Mouse (Mus musculus): Measurements from ENCODE around the gene Ago3.
A peak's percentile ranks its signal among the peaks of the same experiment; 100 is the strongest.

DNA sequence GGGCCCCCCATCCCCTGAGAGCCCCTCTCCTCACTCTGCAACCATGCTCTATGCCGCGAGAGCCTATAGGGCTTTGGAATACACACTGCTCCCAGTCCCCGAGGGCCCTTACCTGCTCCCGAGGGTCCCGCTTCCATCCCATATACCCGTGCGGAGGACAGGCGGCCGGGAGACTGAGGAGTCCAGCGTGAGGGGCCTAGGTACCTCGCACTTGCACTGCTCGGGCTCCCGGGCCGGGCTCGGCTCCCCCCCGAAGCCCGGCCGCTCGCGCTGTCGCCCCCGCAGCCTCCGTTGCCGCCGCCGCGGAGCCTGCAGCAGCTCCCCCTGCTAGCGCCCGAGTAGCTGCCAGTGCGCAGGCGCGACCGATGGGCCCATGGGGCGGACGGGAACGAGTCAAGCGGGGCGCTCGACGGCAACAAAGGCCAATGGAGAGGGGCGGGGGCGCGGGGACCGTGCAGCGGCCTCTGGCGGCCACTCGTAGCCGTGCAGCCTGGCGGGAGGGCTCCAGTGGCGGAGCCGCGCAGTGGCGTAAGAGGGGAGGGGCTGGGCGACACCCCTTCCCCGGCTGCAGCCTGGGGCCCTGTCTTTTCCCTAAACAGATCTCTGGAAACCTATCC, 39.0 kb upstream of the Ago3 start, which contains the start of gene Ago1:
- TF ChIP-seq POLR2A (IDR thresholded peaks at IDR 0.05; ENCODE audit: borderline replicate concordance, extremely low read depth, low read depth, low read length): peak; percentile 29; the same call in 1 of the 2 replicates
- TF ChIP-seq CTCF (IDR thresholded peaks at IDR 0.05; ENCODE audit: insufficient read depth, low read length): peak; percentile 56

Data from lung, adult 2 months (tissue).